Mouse (Mus musculus): ENCODE data around the gene Gabrb1.

DNA sequence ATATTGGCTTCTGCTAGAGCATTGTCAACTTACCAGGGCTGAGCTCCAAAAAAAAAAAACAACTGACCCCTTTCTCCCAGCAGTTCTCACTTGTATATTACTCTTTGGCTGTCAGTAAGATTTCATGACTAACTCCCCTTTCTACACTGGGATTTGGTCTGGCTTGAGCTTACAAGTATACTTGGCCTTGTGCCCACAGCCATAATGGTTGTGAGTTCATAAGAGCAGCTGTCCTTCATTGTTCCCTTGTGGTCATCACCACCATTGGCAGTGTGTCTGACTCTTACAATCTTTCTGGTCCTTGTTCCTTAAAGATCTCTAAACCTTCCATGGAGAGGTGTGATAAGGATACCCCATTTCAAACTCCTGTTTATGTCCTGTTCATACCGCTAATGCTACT, 293.5 kb downstream of the Gabrb1 start:
- no peak for TF ChIP-seq POLR2A (IDR thresholded peaks at IDR 0.05; ENCODE audit: insufficient read depth, low read length)
- no peak for TF ChIP-seq CTCF (IDR thresholded peaks at IDR 0.05; ENCODE audit: low read depth, low read length)
- no peak for TF ChIP-seq EP300 (IDR thresholded peaks at IDR 0.05; ENCODE audit: insufficient read depth, low read depth, low read length)
